Mouse (Mus musculus) urinary bladder, postnatal 10 days (tissue): ENCODE results near the gene Ralgps1.
"Not testable (repeated sequence)": the region's sequence is repeated elsewhere in the genome, so short reads cannot be mapped to it uniquely, and the experiment has no call there.

Source experiments
- DNase-seq: peaks from one replicate; pipeline ENCODE4 v3.0.0; 2022; ENCODE audit warnings: low spot score

The Ralgps1 gene

DNA sequence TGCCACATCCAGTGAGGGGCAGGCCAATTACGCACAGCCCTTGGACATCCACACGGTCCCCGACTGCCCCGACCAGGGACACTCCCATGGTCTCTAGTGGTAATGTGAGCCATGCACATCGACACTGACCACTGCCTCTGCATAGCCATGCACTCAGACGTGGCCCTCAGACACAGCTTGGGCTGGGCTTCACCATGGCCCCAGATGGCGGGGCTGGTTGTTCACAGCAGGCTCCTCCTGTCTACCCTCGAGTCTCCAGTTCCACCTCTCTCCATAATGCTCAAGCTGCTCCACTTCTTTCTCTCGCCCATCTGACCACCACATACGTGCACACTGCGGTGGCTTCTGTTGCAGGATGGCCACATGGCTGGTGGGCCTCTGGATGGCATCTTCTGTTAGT lies 160.0 kb downstream of the Ralgps1 start:
- DNase-seq: not testable (repeated sequence)

DNA sequence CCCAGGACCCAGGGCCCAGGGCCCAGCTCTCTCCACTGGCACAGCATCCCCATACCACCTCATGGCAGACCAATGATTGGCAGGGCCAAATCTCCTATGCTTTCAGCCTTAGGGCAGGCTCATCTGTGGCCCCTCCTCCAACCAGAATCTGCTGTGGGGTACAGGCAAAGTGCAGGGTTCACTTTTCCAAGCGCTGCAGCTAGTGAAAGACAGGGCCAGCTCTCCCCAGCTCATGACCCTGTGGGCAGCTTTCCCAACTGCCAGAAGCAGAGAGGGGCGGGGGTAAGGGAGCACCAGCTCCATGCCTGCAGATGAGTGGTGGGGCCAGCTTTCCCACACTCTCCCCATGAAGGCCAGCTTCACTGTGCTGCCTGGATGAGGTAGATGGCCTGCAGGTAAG lies 160.4 kb downstream of the Ralgps1 start:
- DNase-seq: no peak

DNA sequence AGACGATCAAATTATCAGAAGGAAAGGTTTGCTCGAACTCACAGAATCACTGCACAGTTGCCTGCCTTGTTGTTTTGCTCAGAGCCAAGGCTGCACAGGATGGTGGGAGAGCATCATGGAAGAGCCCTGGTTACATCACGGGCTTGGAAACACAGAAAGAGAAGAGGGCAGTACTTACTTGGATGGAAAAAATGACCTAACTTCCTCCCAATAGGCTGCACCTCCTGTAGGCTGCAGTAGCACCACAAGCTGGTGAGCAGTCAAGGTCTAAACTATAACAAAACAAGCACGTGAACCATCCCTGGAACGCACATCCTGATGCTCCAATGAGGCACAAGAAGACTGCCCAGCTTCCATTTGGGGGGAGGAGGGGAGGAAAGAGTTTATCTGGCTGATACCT lies 163.2 kb downstream of the Ralgps1 start:
- no peak for DNase-seq

DNA sequence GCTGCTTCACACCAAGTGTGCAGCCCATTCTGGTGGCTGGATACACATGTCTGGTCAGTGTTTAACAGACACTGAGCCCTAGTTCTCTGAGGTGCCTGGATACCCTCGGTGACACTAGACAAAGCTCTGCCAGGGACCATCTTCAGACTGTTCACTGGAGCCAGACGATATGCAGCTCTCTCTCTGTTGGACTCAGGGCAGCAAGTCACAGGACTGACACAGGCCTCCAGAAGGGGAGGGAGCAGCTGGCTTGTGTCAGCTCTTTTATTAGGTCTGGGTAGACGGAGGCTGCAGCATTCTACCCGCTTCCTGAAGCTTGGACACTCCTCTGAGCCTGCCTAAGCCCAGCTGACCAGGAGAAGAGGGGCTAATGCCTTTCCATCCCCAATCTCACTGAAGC lies 164.2 kb downstream of the Ralgps1 start:
- no peak for DNase-seq

DNA sequence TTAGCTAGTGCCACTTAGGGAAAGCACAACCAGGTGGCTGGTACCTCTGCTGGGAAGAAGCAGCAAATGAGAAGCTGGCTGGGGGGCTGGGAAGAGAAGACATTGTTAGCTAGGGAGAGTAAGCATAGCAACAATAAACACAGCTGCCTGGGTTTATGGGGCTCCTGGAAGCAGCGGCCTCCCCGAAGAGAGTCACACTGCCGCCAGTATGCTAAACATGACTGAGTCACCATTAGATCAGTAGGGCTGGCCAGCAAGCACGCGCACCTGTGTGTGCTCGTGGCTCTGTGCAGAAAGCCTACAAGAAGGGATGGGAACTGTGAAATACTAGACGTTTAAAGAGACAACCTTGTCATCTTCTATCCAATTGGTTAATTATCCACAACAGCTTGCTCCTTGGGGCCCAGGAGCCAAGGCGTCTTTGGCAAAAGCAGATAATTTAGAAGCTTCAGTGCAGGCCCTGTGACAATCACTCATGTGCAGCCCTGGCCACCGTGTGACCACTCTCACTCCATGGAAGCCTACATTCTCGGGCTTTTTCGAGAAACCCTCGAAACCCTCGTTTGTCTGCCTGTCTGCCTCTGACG lies 165.3 kb downstream of the Ralgps1 start:
- DNase-seq: no peak

DNA sequence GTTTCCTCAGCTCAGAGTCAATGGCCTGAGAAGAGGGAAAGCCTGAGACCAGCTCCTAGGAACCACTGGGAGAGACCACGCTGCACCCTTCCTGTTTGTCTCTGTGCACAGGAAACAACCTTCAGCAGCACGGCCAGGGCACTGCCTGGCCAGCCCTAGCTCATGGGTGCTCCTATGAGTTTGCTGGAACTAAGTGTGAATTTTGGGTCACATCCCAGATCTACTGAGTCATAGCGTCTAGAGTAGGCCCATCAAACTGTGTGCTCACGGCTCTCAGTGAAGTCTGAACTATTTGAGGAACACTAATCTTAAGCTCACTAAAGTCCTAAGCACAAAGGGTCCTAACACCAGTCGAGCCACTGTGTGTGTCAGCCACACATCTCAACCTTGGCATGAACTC lies 166.3 kb downstream of the Ralgps1 start:
- no peak for DNase-seq

DNA sequence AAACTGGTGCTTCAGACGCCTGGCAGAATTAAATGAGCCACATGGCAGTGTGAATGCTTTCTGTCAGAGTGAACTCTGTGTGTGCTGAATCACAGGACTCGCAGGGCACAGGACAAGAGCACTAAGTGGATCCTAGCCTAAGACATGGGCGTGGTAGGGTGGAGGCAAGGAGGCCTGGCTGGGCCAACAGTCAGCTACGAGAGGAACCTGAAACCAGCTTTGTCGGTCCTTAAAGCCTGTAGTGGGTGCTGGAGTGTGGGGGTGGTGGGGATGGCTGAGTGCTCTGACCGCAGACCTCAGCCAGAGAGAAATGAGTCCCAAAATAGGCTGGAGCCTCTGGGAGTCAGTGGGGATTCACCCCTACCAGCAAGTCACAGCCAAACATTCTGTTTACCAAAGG lies 168.0 kb downstream of the Ralgps1 start:
- no peak for DNase-seq

DNA sequence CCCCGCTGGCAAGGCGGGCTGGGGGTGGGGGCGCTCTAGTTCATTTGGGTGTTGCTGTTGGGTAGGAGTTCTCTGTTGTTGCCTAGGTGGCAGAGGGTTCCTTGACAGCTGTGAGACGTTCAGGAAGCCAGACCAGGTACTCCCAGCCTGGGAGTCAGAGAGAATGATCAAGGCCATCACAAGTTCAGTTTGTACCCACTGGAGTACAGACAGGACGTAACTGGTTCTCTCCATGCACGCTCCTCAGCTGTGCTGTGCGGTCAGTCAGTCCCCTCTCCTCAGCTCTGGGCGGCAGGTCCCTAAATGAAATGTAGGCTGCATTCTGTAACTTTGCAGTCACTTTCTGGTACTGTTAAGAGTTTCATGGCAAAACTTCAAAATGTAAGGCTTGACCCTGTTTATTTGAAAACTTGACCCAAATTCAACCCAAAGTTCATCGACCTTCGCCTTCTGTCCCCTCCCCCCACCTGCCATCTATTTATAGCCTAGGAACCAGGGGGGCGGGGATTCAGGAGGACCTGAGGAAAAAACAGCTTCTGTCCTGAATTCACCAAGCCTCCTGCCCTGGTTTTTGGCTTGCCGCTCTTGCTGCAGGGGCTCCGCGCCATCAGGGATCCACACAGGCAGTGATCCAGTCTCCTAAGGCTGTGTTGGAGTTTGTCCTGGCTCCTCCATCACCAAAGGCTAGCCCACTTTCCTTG lies 170.8 kb downstream of the Ralgps1 start:
- no peak for DNase-seq

DNA sequence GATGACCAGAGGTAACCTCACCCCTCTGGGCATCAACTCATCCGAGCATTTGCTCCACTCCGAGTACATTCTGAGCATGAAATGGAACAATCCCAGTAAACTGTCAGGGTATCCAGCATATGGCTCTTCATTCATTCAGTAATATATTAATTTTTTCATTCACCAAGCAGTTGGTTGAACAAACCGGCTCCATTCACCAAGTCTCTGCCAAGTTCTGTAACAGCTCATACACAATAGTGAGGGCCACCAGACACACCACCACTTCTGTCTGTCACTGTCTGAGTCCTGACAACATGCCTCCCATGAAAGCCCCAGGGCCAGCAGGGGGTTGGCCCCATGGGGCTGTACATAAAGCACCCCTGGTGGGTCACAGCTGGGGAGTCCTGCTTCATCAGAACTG lies 181.3 kb downstream of the Ralgps1 start:
- no peak for DNase-seq

DNA sequence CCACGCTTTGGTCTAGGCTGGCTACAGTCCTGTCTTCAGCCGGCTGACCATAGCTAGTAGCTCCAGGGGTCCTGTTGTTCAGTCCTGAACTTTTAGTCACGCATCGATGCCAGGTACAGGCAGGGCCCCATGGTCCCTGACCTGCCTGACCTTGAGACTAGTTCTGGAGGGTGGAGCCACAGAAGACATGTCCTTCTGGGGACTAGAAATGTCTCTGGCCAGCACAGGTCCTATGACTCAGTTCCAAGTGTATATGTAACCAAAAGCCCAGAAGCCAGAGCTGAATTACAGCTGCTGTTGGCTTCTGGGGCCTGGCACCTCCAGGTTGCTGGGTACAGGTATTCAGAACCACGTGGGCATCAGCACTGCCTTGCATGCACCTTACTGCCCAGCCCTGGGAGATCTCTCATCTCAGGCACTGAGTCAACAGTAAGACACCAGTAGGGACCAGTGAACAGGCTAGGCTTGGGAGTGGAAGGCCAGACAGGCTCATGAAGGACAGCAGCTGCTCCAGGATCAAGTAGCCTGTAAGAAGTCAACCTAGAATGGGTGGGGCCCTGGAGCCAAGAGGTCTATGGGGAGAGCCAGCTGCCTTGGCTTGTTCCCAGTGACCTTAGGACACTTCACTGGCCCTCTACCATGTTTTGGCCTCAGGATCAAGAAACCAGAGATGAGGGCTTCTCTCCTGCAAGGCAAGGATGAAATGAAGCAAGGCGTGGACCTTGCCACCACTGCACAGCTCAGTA lies 182.2 kb downstream of the Ralgps1 start:
- DNase-seq: no peak

DNA sequence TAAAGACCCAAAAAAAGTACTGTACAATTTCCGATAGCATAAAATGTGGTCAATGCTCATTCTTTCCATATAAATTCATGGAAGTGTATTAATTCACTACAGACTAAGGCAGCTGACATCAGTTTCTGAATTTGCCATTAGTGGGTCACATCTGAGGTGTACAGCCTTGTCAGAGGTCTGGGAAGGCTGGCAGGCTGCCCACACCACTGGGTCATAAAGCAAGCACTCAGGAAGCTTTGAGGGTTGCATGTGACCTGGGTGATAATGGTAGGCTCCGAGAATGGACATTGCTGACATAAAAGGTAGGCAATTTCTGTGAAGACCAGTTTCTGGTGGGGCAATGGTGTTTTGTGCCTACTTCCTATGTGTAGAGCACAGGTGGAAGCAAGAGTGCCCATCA lies 183.4 kb downstream of the Ralgps1 start:
- no peak for DNase-seq

DNA sequence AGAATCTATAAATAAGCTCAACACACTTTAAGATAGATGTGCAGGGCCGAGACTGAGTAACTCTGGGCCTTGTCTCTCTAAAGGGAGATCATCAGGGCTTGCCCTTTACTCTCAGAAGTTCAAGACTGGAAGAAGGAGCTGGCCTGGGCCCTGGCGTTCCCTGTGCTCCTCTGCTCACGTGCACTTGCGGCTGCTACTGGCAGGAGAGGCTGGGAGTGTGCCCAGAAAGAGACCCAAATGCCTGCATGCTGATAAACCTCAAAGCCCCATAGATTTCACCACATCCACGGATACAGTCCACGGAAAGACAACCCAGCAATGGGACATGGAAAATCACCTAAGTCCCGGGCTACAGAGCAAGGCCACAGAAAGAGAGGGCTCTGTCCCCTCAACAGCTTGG lies 184.8 kb downstream of the Ralgps1 start:
- DNase-seq: no peak

DNA sequence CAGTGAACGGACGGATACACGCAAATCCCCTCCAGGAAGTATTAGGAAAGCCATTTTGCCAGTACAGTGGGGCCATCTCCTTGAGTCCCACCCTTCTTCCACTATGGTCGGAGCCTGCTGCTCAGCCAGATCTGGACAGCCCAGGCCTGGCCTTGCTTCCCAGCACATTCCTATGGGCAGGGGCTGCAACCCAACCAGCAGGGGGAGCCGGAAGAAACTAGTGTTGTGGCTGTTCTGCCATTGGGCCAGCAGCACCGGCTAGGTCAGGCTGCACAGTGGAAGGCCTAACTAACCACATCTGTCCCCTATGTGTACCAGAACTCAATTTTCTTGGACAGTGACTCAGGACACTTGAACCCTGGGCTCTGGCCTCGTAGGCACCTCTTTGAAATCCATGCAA lies 186.0 kb downstream of the Ralgps1 start:
- no peak for DNase-seq

DNA sequence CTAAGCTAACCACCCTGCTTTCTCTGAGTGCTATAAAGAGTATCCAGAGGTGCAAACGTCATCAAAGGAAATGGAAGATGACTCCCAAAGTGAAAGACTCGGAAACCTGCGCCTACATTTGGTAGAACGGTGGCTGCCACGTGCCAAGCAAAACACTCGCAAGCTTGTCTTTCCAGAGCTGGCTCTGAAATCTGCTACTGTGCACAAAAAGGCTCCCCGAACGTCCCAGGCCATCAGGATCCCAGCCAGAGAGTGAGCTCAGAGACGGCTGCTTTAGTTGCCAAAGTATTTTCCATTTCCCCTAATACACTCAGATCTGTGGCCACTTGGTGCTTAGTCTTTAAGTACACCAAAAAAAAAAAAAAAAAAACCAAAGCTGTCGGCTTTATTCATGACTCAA lies 186.6 kb downstream of the Ralgps1 start:
- DNase-seq: no peak

DNA sequence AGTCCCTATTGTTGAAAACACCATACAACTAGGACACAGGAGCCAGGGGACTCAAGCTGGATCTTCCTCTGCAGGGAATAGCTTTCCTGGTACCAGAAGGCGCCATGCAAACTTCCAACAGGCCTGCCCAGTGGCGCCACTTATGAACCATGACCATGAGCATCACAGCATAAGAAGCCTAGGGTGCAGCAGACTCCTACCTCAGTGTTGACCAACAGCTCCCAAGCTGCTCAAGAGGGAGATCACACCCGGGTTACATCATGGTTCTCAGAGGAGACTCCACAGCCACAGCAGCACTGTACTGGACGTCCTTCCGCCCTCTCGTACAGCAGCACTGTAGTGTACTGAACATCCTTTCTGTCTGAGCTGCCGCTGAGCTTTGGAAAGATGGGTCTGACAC lies 188.0 kb downstream of the Ralgps1 start:
- no peak for DNase-seq

DNA sequence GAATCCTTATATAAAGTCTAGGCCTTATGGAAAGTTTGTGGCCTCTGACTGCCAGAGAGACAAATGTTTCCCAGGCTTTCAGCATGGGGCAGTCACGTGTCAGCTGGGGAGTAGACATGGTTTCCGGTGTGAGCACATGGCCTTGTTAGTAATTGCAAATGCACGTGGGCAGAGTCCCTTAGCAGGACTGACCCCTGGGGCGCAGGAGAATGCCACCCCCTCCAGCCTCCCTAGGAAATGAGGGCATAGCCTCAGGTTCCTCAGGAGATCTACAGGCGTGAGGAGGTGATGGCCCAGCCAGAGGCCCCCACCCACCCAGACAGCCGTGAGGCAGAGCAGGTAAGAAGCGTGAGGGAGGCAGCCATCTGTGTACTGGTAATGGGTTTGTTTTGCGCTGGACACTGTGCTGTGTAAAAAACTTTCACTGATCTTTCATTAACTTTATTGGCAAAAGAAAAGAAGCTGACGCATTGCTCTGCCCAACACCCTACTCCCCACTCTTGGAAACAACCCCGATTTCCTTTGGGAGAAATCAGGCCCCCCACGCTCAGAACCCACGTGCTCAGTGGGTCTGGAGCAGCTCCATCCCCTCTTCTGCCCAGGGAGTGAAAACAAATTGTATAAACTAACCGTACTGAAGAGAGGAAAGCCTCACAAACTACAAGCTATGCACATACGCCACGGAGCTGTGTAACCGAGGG lies 191.2 kb downstream of the Ralgps1 start:
- DNase-seq: no peak

DNA sequence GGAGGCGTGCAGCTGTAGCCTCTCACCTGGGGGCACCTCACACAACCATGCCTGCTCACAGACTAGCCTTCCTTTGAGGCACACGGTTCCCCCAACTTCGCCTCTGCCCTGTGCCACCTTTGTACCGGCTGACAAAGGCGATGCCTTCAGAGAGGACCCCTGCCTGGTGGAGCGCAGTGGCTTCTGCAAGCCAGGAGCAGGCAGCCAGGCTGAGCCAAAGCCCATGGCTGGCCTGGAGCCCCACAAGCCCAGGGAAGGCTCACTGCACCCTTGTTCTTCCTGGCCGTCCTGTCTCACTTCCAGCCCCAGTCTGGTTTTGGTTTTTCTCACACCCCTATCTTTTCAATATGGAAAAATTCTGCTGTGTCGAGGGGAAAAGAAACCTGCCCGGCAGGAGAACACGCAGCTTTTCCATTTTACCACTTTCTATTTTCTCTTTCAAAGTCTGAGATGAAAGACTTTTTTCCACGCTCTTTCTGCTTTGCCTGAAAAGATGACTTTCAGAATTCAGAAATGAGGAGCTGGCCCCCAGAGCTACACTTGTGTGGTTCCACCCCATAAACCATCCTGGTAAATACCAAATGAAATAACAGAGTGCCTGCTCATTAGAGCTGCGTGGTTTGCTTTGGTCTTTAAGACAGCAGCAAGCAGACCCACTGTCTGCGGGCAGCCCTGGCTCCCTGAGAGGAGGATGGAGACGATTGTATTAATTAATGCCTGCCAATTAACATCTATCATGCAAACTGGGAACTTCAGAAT lies 191.9 kb downstream of the Ralgps1 start:
- DNase-seq: no peak

DNA sequence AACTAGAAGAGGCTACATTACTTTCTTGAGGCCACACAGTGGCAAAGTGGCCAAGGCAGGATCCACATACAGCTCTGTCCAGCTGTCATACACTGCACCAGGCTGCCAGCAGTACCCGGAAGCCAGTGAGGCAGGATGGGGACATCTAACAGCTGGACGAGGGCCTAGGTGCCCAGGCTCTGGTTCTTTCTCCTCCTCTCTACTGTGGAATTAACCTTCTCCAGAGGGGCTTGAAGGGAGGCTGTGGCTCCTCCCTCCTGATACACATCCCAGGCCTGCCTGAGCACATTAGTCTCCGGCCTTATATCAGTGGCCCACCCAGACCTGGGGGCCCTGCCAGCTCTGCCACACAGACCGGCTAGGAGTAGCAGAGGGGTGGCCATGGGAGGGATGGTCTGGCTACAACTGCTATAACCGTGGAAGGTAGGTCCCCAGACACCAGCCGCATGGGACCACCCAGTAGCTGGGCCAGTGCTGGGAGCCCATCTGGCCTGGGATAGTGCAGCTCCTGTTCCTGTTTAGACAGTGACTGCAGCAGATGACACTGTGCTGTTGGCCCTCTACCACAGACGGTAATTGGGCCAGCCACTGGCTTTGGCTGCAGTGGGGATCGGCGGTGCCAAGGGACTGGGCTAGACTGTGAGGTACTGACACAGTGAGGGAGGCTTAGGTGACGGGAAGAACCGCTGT lies 192.9 kb downstream of the Ralgps1 start:
- DNase-seq: no peak

DNA sequence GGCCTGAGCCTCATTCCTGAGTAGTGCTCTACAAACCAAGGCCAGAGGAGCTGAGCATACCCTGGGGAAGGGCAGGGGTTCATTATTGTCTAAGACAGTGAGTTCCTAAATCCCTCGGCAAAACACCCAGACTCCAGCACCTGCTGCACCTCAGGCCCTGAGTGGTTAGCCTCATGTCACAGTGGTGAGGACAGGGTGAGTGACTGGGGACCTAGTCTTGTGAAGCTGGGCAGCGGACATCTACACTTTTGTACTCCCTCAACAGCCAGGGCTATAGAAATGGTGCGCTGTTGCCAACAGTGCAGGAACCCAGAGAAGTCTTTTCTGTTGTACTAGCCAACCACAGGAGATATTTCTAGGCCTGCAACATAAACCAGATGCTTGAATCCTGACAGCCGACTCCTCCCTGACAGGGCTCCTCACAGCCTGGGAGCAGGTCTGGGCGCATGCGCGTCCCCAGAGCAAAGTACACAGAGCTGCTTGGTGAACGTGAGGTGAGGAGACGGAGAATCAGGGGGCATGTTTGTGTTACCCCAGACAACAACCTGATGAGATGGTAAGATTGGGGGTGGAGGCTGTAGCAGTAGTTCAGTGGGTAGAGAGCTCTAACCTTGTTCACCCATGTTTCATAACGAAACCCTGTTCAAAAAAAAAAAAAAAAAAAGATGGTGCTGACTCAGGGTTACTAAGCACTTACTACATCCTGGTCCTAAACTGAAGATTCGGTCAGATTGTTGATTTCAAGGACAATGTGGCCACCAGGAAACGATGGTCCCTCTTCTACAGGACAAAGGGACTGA lies 193.6 kb downstream of the Ralgps1 start:
- DNase-seq: no peak

DNA sequence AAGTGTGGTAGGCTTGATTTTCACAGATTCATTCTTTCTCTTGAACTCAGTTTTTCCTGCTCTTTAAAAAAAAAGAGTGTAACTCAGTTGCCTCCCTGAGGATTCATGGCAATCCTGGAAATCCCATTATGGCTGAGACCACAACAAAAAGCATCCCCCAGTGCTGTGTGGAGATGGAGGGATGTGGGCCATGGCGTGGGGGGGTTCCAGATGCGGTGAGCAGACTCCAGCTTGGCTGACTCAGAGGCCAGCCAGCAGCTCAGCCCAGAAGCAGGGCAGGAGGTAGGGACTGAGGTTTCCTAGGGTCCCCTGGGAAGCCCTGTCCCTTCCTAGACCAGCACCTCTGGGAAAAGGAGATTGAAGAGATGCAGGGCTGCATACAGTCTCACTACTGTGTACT lies 194.4 kb downstream of the Ralgps1 start:
- DNase-seq: no peak

DNA sequence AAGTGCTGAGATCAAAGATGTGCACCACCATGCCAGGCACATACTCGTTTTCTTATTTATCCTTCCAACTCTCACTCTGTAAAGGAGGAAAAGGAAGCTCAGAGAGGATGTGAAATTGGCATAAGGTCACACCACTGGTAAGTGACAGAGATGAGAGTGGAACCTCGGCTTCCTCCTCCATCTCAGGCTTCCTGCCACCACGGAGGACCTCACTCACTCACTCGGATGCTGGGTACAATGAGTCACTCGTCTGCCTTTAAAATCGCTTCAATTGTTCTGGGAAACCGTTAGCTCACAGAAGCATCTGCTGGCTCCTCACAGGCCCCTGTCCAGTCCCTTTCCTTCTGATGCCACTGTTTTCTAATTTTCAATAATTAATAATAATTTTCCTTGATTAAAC lies 194.8 kb downstream of the Ralgps1 start:
- DNase-seq: no peak
